Mouse (Mus musculus) erythroblast, embryonic 14.5 days (primary cell): ENCODE results near the gene Ell3.

Source experiments
- GATA1 ChIP-seq: IDR thresholded peaks from 2 replicates; pipeline ENCODE4 v1.6.1; 2012; ENCODE audit warnings: low read length, inconsistent platforms, mixed read lengths
- TAL1 ChIP-seq: IDR thresholded peaks from 3 replicates; pipeline ENCODE4 v1.6.1; 2012; ENCODE audit warnings: low read length, inconsistent platforms, mixed read lengths

GRCm38 (mm10) chr2:121452361-121452760, 8.3 kb upstream of the Ell3 start:
- TF ChIP-seq GATA1 = no peak
- TF ChIP-seq TAL1 = no peak
